Mouse (Mus musculus) small intestine, adult 2 months (tissue): Measurements from ENCODE around the gene Dnajc11.

Source experiments
- CTCF ChIP-seq: fragments of 200-500 bp; IDR thresholded peaks from 2 replicates; pipeline ENCODE4 v1.5.1; 2012; ENCODE audit warnings: low read depth, mild to moderate bottlenecking, control low read depth, inconsistent platforms, low read length, moderate library complexity, mixed read lengths; ENCODE audit not compliant: insufficient replicate concordance, insufficient read length; ENCODE audit errors: extremely low read depth
- POLR2A ChIP-seq: fragments of 200-500 bp; IDR thresholded peaks from 2 replicates; pipeline ENCODE4 v1.6.1; 2012; ENCODE audit warnings: low read depth, mild to moderate bottlenecking, control low read depth, inconsistent platforms, low read length, moderate library complexity

- no peak for TF ChIP-seq CTCF
- no peak for TF ChIP-seq POLR2A
These were observed 32.8 kb upstream of the Dnajc11 start for GRCm38 (mm10) chr4:151900735-151901134.
